Mouse (Mus musculus): Measurements from ENCODE around the gene Gm21637. TPM values are rescaled to one million over a fixed set of nuclear protein-coding genes. Genes with fewer than 3 reads are reported as not detected.
"Not testable (repeated sequence)": the region's sequence is repeated elsewhere in the genome, so short reads cannot be mapped to it uniquely, and the experiment has no call there.

The Gm21637 gene
- not detected in 2 replicates for polyA plus RNA-seq (2016; fragmentation: Nextera tagmentation; extraction: Ambion mirVana)

DNA sequence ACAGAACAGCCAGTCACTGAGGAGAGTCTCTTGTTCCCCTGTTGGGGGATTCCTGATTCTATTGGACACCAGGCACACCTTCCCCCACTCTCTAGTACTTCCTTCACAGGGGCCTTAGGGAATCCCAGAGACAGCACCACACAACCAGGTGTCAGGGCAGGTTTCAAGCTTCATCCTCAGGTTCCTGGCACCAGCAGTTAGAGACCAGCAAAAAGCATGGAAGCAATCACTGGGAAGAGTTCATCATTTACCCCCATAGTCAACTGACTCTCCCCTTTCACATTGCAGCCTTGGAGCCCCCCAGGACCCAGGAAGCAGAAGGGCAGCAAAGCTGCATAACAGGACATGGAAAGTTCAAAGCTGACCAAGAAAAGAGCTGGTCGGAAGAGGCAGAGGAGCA, at the start of gene Gm21637:
Gm21637 (plus strand) TSS at position 301 of the 400 bp plus-strand sequence.
- H3K9ac ChIP-seq; ATAC-seq (ENCODE audit: low FRiP score); H3K27ac ChIP-seq; H3K9me3 ChIP-seq; H3K4me2 ChIP-seq; H3K27me3 ChIP-seq; H3K4me1 ChIP-seq; H3K36me3 ChIP-seq (replicated peaks); H3K4me3 ChIP-seq (replicated peaks): not testable (repeated sequence)
- no CpG with 5 or more reads among the region's 1 CpGs for WGBS

Other genes with a start within 250 kb of the Gm21637 start
- gene Btbd35f25, start 244.9 kb upstream of the Gm21637 start, polyA plus RNA-seq (2016; fragmentation: Nextera tagmentation; extraction: Ambion mirVana): not detected in 2 replicates
- not detected in 2 replicates for gene Btbd35f22, start 85.8 kb downstream of the Gm21637 start, polyA plus RNA-seq (2016; fragmentation: Nextera tagmentation; extraction: Ambion mirVana)